Mouse (Mus musculus): ENCODE measurements around the gene Ldb2.

Gene Ldb2

GRCm38 (mm10) chr5:44548468-44548867, 251.0 kb downstream of the Ldb2 start:
- no peak for DNase-seq (ENCODE audit: inconsistent ontology term)

DNA sequence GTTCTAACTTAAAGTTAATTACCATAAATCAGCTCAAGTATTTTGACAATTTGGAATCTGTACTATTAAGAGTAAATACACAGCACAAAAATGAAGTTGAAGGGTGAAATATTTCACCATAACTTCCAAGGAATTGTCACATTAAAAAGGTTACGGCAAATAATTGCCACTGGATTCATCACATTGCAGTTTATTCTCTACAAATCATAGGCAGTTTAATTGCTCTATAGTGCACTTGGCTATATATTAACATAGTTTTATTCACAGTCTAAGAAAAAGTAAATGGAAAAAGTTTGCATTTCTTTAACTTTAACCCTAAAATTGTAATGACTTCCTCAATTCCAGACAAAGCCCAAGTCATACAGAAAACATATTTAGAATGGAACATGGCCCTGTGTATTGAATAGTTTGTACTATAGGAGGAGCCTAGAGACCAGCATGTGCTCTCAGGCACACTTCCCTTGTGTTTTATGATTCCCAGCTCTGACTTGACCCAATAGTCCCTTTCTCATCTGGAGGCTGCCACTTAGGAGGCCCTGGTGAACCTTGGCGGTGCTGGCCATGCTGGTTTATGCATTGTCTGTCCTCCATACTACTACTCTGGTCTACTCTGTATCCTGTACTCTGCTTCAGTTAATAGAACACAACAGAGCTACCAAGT, 255.9 kb downstream of the Ldb2 start:
- DNase-seq (ENCODE audit: inconsistent ontology term), result no peak

- no peak for DNase-seq (ENCODE audit: inconsistent ontology term)
These were observed 257.7 kb downstream of the Ldb2 start for GRCm38 (mm10) chr5:44541748-44542147.

- no peak for DNase-seq (ENCODE audit: inconsistent ontology term)
These were observed 260.8 kb downstream of the Ldb2 start for GRCm38 (mm10) chr5:44538687-44539086.

GRCm38 (mm10) chr5:44538000-44538395, 261.5 kb downstream of the Ldb2 start:
- peak; percentile 45 for DNase-seq (ENCODE audit: inconsistent ontology term)

DNA sequence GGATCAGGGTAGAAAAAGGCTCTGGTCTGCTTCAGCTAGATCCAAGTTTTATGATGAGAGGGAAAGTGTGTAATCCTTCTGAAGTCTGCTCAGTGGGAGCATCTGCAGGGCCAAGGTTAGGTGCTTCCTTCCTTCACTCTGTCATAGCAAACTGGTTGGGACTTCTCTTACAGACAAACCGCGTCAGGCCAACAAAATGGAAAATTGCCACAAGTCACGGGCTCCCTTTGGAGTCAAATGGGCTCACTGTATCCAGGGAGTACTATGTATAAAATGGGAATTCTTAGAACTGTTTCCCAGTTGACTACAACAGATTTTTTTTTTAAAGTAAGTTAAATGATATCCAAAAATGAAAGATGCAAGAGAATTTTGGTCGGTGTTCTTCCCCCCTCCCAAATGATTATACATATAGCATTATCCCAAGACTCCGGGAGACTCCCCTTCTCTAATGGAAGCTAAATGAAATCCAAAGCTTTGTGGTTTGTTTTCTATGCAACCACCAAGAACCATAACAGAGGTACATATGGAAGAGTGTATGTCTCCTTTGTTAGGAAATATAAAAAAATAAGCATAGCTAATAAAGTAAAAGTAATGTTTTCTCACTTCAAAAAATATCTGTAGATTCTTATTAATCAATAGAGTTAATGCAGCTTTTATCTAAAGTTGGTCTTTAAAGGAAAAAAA, 262.0 kb downstream of the Ldb2 start:
- DNase-seq (ENCODE audit: inconsistent ontology term), result no peak

DNA sequence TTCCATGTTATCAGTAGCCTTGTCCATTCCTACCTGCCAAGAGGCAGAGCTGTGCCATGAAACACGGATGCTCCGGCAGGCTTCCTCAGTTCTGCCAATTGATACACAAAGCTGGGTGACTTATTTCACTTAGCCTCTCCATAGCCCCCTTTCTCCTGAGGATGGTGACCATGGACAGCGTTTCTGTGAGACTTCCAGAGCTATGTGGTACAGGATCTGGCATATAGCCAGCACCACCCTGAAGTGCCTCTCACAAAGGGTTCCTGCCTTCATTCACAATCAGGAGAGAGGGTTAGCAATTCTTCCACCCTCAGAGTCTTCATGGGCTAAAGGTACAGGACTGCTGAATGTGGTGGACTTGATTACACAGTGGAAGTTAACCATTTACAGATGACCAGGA, 270.0 kb downstream of the Ldb2 start:
- DNase-seq (ENCODE audit: inconsistent ontology term), result no peak

DNA sequence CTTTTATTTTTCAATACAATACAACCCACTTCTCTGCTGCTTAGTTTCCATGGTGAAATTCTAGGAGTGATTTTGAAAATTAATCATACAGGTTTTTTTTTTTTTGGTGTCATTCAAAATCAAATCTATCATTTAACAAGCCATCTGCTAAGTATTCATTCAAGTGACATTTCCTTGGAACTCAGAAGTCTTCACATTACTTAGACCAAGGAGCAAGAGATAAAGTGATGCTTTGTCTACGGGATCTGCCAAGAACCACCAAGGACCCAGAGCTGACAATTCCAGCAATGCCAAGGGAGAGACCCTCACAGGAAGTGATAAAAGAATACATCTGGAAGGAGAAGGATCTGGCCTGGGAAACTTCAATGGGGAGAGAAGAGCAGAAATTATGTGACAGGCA, 270.5 kb downstream of the Ldb2 start:
- DNase-seq (ENCODE audit: inconsistent ontology term), result no peak

DNA sequence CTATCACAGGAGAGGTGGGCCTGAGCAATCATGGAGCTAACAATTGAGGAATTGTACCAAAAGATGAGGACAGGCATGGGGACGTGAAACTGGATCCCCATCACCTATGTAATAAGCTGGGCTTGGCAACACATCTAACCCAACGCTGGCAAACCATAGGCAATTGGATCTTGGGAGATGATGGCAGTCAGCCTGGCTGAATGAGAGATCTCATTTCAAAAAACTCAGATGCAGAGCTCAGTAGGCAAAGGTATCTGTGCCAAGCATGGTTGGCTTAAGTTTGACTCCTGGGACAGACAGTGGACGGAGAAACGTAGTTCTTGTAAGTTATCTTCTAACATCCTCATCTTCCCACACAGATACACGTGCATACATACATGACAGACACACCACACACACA, 294.3 kb downstream of the Ldb2 start:
- no peak for DNase-seq (ENCODE audit: inconsistent ontology term)

- DNase-seq (ENCODE audit: inconsistent ontology term), result no peak
These were observed 294.7 kb downstream of the Ldb2 start for GRCm38 (mm10) chr5:44504786-44505185.

DNA sequence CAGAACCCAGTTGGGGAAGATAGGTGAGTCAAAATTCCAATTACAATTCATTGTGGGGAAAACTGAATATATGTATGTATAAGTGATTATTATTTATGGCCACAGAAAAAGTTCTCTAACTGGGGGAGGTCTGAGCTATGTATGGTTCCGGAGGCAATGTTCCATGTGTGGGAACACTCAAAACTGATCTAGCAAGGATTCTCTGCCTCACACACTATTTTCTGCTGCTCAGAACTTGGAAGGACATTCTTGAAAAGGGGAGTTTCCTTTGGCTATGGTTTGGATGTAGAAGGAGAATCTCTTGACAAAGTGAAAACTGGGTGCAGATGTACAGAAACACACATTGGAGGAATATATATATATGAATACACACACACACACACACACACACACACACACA, 301.3 kb downstream of the Ldb2 start:
- no peak for DNase-seq (ENCODE audit: inconsistent ontology term)

- no peak for DNase-seq (ENCODE audit: inconsistent ontology term)
These were observed 302.6 kb downstream of the Ldb2 start for GRCm38 (mm10) chr5:44496854-44497253.

DNA sequence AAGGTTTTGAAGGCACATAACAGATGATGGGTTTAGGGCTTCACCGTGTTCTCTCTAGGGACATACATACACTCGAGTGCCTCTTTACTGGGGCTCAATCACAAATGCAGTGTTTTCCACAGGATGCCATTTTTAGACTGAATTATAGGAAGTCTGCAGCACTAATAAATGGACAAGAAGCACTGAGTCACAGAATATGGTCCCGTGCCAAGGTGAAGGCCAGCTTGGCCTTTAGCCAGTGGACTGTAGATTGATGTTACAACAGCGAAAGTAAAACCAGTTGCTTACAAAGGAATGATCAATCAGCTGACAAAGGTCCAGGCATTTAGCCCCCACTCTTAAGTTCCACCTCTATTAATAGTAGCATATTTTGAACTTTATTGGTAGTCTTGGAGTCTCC, 304.4 kb downstream of the Ldb2 start:
- DNase-seq (ENCODE audit: inconsistent ontology term), result peak; percentile 67

DNA sequence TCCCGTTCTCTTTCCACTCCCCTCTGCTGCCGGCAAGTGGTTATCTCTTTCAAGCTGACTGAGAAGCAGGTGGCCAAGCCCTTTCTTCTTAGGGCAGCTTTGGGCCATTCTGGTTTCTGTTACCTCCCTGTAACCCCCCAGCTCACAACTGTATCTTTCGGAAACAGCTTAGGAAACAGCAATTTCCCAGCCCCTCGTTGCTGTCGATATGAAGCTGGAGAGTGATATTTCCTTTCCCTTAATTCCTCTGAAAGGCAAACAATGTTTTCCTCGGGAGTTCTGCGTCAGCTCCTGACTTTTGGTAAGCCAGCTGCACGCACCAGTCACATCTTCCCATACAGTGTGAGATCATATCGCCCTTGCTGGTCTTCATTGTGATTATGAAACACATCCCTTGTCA, 305.3 kb downstream of the Ldb2 start:
- DNase-seq (ENCODE audit: inconsistent ontology term), result no peak

- no peak for DNase-seq (ENCODE audit: inconsistent ontology term)
These were observed 308.0 kb downstream of the Ldb2 start for GRCm38 (mm10) chr5:44491526-44491925.

GRCm38 (mm10) chr5:44490462-44490861, 309.0 kb downstream of the Ldb2 start:
- DNase-seq (ENCODE audit: inconsistent ontology term), result no peak

DNA sequence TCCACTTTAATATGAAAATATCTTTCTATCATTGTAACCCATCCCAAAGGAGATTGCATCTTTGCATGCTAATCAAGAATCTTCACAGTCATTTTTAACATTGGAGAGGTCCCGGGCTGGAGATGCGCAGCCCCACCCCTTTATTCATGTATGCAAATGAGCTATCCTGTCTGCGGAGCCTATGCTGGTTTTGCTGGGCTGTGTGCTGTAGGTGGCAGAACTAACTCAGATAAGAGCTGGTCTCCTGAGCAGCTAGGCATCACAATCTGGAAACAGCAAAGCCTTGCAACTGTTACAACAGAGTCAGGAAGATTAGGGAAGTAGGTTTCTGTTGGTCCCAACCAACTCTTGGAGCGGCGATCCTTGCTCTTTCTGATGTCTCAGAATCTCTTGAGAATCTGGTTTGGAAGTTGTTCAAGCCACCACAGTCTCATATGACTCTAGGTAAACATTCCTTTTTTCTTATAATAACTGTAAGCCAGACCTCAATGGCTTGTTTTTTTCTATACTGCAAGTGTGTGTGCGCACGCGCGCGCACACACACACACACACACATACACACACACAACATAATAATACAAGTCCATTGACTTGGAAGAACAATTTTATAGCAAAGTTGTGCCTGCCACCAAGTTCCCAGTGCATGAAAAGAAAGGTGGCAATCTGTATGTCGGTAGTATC, 315.9 kb downstream of the Ldb2 start:
- peak; percentile 54 for DNase-seq (ENCODE audit: inconsistent ontology term)

GRCm38 (mm10) chr5:44481406-44481805, 318.1 kb downstream of the Ldb2 start:
- DNase-seq (ENCODE audit: inconsistent ontology term), result no peak

DNA sequence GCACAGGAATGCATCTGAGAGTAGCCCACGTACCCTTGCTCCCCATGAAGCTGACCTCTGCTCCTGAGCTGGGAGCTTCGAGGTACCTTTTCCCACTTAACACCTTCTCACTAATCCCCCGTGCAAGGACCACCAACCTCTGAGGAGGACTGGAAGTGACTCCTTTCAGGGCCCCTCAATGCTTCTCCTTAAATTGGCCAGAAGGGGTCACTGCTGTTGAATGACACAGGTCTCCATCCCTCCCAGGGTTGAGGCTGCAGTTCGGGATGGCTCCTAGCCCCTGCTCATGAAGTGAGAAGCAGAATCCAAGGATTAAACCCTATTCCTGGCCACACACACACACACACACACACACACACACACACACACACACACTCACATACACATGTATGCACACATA, 323.1 kb downstream of the Ldb2 start:
- DNase-seq (ENCODE audit: inconsistent ontology term), result no peak

DNA sequence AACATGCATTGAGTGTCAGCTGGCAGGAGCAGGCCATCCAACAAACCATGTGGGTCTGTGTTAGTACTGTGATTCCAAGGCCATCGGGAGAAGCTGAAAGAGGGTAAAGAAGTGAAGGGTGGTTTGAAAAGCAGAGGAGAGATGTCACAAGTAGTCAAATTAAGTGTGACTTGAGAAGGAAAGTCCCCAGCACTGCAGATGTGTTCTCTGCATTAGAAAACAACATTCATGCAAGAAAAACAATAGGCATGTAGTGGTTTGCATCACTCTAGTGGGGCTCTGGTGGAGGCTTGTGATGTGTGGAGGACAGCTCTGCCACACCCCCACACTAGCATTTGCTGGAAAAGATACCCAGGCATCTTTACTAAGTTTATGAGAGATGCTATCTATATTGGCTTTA, 323.9 kb downstream of the Ldb2 start:
- no peak for DNase-seq (ENCODE audit: inconsistent ontology term)

DNA sequence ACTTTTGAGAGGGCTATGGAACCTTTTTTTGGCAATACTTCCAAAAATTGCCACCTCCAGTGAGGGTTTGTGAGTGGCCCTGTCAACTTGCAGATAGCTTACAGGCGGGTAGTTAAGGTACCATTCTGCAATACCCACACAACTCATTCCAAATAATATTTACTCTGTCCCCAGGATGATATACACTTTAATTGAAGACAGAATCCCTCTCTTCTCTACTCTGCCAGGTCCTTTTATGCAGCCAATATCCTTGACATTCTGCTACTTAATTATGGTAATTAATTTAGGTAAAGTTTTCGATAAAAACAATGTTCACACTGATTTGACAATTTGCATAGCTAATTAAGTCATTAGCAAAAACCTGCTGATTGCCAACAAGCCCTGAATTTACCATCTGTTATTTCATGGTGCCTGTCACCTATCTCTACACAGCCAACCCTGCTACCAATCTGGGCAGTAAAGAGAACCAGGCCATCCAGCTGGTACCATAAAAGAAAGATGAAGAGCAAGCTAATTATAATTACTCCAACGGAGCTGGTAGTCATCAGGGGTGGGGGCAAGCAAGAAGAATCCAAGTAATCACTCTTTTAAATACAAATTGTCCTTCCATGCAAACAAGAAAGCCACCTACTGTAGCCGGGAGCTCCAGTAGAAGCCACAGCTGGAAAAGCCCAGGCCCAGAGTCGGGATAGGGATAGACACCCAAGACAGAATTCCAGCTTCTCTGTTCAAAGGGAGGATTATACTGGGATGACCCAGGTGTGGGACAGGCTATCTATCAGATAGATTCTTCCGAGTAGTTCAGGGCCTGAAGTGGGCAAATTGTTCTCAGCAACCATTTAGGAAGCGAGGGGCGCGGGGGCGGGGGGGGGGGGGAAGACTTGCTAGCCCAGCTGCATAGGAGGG, 325.4 kb downstream of the Ldb2 start:
- DNase-seq (ENCODE audit: inconsistent ontology term), result no peak

DNA sequence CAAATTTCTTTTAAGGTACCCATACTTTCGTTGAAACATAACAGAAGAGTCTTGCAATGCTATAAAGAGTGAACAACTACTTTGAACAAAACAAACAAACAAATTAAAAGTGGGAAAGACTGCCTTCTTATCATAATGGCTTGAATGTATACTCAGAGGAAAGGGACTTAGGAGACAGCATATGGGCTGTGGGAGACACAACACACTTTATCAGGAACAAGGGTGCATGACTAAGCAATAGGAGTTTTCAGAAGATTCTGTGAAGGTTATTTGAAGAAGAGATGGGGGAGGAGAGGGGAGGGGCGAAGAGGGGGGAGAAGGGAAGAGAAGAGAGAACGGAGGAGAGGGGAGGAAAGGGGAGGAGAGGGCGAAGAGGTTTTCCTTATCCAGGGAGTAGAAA, 334.2 kb downstream of the Ldb2 start:
- no peak for DNase-seq (ENCODE audit: inconsistent ontology term)

All from Muller cell, postnatal 12 days (primary cell).